Mouse (Mus musculus): ENCODE results near the gene Zfp764. TPM values are rescaled to one million over a fixed set of nuclear protein-coding genes. Genes with fewer than 3 reads are reported as not detected.
"Not testable (repeated sequence)": the region's sequence is repeated elsewhere in the genome, so short reads cannot be mapped to it uniquely, and the experiment has no call there.

Zfp764 gene
- polyA plus RNA-seq, 1 experiment, result 0.31 TPM

DNA sequence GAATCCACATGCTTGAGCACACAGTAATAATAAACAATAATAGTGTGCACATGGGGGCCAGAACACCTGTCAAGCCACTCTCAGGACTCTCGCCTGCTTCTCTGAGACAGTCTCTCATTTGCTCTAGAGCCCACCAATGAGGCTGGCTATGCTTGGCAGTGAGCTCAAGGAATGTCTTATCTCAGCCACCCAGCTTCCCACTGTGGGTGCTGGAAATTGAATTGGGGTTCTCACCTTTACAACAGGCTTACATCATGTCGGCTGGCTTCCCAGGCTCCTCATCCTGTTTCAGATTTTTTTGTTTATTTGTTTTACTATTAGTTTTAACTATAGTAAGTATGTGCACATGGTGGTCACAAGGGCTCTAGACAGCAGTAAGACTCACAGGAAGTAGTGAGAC, 35.4 kb downstream of the Zfp764 start:
- Histone ChIP-seq H3K4me1 (ENCODE audit: control insufficient read depth, insufficient read depth, low read length) (peaks cover 4% of the 10 kb centered on the region; the same call in 1 of the 2 replicates), H3K27ac (ENCODE audit: control insufficient read depth, insufficient read depth, low read depth, low read length) (no peak overlapping the region), H3K4me3 (ENCODE audit: control insufficient read depth, low read depth, low read length) (no peak overlapping the region), H3K27me3 (ENCODE audit: control insufficient read depth, insufficient read depth, low read length) (no peaks in the 10 kb centered on the region), H3K36me3 (ENCODE audit: control insufficient read depth, insufficient read depth, low read length) (no peaks in the 10 kb centered on the region)
- no peak for TF ChIP-seq POLR2A (IDR thresholded peaks at IDR 0.05; ENCODE audit: control insufficient read depth, low read depth, low read length)

DNA sequence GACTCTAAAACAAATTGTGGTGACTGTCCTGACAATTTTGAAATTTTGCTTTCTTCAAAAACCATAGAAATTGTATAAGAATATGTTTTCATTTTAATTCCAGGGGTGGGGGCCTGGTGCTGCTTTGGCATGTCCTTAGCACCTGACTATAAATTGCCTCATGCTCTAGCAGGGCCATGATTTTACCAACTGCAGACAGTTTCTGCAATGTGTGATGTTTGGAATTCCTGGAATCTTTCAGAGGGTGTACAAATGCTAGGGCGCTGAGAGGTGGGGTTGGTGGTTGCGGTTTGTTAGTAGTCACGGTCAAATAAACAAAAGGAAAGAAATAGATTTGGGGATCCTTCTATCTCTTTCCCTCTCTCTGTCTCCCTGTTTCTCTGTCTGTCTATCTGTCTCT, 40.4 kb downstream of the Zfp764 start:
- no peaks in the 10 kb centered on the region for H3K36me3 ChIP-seq (ENCODE audit: control insufficient read depth, insufficient read depth, low read length)
- TF ChIP-seq POLR2A (IDR thresholded peaks at IDR 0.05; ENCODE audit: control insufficient read depth, low read depth, low read length), result no peak
- TF ChIP-seq CTCF (IDR thresholded peaks at IDR 0.05; ENCODE audit: control insufficient read depth, insufficient read depth, insufficient replicate concordance, low read depth, low read length), result no peak
- no peak overlapping the region for H3K4me3 ChIP-seq (ENCODE audit: control insufficient read depth, low read depth, low read length)
- no peak overlapping the region for H3K27ac ChIP-seq (ENCODE audit: control insufficient read depth, insufficient read depth, low read depth, low read length)
- no peaks in the 10 kb centered on the region for H3K27me3 ChIP-seq (ENCODE audit: control insufficient read depth, insufficient read depth, low read length)
- H3K4me1 ChIP-seq (ENCODE audit: control insufficient read depth, insufficient read depth, low read length), result peaks cover 4% of the 10 kb centered on the region

DNA sequence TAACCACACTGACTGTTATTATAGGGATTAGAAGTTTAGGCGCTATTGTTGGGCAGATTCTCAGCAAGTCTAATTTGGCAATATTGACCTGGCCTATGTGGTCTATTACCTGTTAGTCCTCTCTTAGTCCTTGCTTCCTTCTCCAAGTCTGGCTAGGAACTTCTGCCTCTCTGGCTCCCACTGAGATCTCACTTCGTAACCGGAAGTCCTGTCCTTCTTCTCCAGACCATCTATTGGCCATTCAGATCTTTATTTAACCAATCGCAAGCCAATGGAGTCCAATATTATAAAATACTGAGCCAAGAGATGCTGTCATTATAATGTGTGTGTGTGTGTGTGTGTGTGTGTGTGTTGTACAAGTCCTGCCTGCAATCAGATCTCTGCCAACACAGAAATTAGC, 42.5 kb downstream of the Zfp764 start:
- no peak overlapping the region for H3K27ac ChIP-seq (ENCODE audit: control insufficient read depth, insufficient read depth, low read depth, low read length)
- H3K4me3 ChIP-seq (ENCODE audit: control insufficient read depth, low read depth, low read length), result no peak overlapping the region; the same call in 1 of the 2 replicates
- TF ChIP-seq CTCF (IDR thresholded peaks at IDR 0.05; ENCODE audit: control insufficient read depth, insufficient read depth, insufficient replicate concordance, low read depth, low read length), result no peak
- TF ChIP-seq POLR2A (IDR thresholded peaks at IDR 0.05; ENCODE audit: control insufficient read depth, low read depth, low read length), result no peak
- no peaks in the 10 kb centered on the region for H3K36me3 ChIP-seq (ENCODE audit: control insufficient read depth, insufficient read depth, low read length)
- H3K4me1 ChIP-seq (ENCODE audit: control insufficient read depth, insufficient read depth, low read length), result peaks cover 4% of the 10 kb centered on the region
- no peaks in the 10 kb centered on the region for H3K27me3 ChIP-seq (ENCODE audit: control insufficient read depth, insufficient read depth, low read length)

DNA sequence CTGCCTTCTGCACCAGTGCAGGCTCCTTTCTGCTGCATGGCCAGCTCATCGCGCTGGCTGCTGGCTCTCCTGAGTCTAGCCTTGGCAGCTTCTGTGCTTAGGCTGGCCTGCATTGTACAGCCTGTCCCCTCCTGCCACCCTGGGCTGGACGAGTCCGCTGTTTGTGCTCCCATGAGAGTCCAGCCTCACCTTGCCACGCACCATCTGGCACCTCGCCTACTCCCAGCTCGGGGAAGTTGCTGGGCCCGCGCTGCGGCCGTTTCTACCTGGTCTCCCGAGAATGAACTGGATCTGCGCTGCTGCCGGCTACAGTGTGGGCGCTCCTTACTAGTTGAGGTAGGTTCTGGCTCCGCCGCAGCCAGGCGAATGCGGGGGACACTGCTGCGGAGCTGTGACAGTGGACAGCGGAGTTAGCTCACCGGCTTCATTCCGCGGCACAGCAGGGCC, 43.1 kb downstream of the Zfp764 start:
- Histone ChIP-seq H3K36me3 (ENCODE audit: control insufficient read depth, insufficient read depth, low read length) (no peaks in the 10 kb centered on the region), H3K27me3 (ENCODE audit: control insufficient read depth, insufficient read depth, low read length) (no peaks in the 10 kb centered on the region), H3K27ac (ENCODE audit: control insufficient read depth, insufficient read depth, low read depth, low read length) (no peak overlapping the region), H3K4me1 (ENCODE audit: control insufficient read depth, insufficient read depth, low read length) (peaks cover 4% of the 10 kb centered on the region), H3K4me3 (ENCODE audit: control insufficient read depth, low read depth, low read length) (peak overlapping the region; percentile 67)
- no peak for TF ChIP-seq POLR2A (IDR thresholded peaks at IDR 0.05; ENCODE audit: control insufficient read depth, low read depth, low read length)
- no peak for TF ChIP-seq CTCF (IDR thresholded peaks at IDR 0.05; ENCODE audit: control insufficient read depth, insufficient read depth, insufficient replicate concordance, low read depth, low read length)

DNA sequence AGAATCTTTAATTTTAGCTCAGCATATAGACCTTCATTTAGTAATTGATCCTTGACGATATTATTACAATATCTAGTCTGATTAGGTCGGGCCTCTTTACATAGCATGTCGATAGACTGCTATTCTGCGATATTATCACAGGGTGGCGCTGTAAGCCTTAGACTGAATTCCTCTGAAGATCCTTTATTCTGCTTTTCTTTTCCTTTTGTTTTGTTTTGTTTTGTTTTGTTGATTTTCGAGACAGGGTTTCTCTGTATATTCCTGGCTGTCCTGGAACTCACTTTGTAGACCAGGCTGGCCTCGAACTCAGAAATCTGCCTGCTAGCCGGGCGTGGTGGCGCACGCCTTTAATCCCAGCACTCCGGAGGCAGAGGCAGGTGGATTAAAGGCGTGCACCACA, 44.2 kb downstream of the Zfp764 start:
- H3K4me3 ChIP-seq (ENCODE audit: control insufficient read depth, low read depth, low read length); H3K27ac ChIP-seq (ENCODE audit: control insufficient read depth, insufficient read depth, low read depth, low read length); H3K27me3 ChIP-seq (ENCODE audit: control insufficient read depth, insufficient read depth, low read length); H3K36me3 ChIP-seq (ENCODE audit: control insufficient read depth, insufficient read depth, low read length); H3K4me1 ChIP-seq (ENCODE audit: control insufficient read depth, insufficient read depth, low read length): not testable (repeated sequence)
- peak; percentile 19; the same call in 1 of the 2 replicates for TF ChIP-seq CTCF (IDR thresholded peaks at IDR 0.05; ENCODE audit: control insufficient read depth, insufficient read depth, insufficient replicate concordance, low read depth, low read length)

DNA sequence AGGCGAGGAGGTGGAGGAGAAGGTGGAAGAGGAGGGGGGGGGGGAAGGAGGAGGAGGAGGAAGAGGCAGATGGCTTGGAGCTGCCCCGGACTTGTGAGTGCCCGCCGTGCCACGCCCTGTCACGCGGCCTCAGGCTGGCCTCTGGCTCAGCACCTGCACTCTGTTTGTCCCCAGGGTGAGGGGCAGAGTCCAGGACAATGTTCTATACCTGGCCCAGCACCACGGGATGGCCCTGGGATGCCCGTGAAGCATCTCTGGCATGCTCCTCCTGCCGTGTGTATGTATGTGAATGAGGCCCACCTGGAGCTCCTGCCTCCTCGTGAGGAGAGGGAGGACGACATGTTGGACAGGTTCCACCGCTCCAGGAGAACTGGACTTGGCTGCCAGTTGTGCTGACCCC, 45.2 kb downstream of the Zfp764 start:
- no peak for TF ChIP-seq CTCF (IDR thresholded peaks at IDR 0.05; ENCODE audit: control insufficient read depth, insufficient read depth, insufficient replicate concordance, low read depth, low read length)
- TF ChIP-seq POLR2A (IDR thresholded peaks at IDR 0.05; ENCODE audit: control insufficient read depth, low read depth, low read length), result no peak
- Histone ChIP-seq H3K4me1 (ENCODE audit: control insufficient read depth, insufficient read depth, low read length) (peaks cover 4% of the 10 kb centered on the region), H3K27me3 (ENCODE audit: control insufficient read depth, insufficient read depth, low read length) (no peaks in the 10 kb centered on the region), H3K27ac (ENCODE audit: control insufficient read depth, insufficient read depth, low read depth, low read length) (no peak overlapping the region), H3K4me3 (ENCODE audit: control insufficient read depth, low read depth, low read length) (no peak overlapping the region), H3K36me3 (ENCODE audit: control insufficient read depth, insufficient read depth, low read length) (no peaks in the 10 kb centered on the region)

DNA sequence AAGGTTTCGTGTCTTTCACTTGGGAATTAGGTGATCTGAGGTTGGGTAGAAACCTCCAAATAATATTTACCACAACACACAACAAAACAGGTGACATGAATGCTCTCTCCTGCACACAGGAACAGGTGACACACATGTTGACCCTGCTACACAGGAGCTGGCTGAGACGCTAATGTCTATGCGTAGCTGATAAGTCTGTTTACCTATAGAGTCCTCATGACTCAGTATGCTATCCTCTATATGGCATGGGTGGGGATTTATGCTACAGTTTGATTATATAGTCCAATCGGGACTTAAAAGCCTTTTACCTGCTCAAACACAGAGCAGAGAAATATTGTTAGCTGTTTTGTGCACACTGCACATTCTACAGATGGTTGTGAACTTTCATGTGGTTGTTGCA, 46.4 kb downstream of the Zfp764 start:
- H3K27me3 ChIP-seq (ENCODE audit: control insufficient read depth, insufficient read depth, low read length), result no peaks in the 10 kb centered on the region
- no peaks in the 10 kb centered on the region for H3K36me3 ChIP-seq (ENCODE audit: control insufficient read depth, insufficient read depth, low read length)
- no peak overlapping the region for H3K4me3 ChIP-seq (ENCODE audit: control insufficient read depth, low read depth, low read length)

DNA sequence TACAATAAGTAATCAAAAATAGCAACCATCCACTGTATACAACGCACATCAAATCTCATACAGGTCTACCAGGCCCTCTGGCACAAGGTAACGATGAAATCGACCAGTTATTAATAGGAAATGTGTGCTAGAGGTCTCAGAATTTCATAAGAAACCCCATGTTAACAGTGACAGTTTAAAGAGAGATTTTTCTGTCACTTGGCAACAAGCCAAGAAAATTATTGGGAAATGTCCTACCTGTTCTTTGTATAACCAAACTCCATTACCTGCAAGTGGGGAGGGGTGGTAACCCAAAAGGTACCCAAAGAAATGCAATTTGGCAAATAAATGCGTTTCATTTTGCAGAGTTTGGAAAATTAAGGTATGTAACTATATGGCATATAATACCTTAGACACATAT, 48.1 kb downstream of the Zfp764 start:
- Histone ChIP-seq H3K4me1 (ENCODE audit: control insufficient read depth, insufficient read depth, low read length) (peaks cover 2% of the 10 kb centered on the region), H3K27ac (ENCODE audit: control insufficient read depth, insufficient read depth, low read depth, low read length) (no peak overlapping the region), H3K27me3 (ENCODE audit: control insufficient read depth, insufficient read depth, low read length) (no peaks in the 10 kb centered on the region), H3K36me3 (ENCODE audit: control insufficient read depth, insufficient read depth, low read length) (no peaks in the 10 kb centered on the region), H3K4me3 (ENCODE audit: control insufficient read depth, low read depth, low read length) (no peak overlapping the region)
- no peak for TF ChIP-seq POLR2A (IDR thresholded peaks at IDR 0.05; ENCODE audit: control insufficient read depth, low read depth, low read length)
- no peak for TF ChIP-seq CTCF (IDR thresholded peaks at IDR 0.05; ENCODE audit: control insufficient read depth, insufficient read depth, insufficient replicate concordance, low read depth, low read length)

More for the DNA sequence above, 46.4 kb downstream of the Zfp764 start:
- H3K4me1 ChIP-seq (ENCODE audit: control insufficient read depth, insufficient read depth, low read length), result peaks cover 4% of the 10 kb centered on the region
- TF ChIP-seq POLR2A (IDR thresholded peaks at IDR 0.05; ENCODE audit: control insufficient read depth, low read depth, low read length) (no peak), CTCF (IDR thresholded peaks at IDR 0.05; ENCODE audit: control insufficient read depth, insufficient read depth, insufficient replicate concordance, low read depth, low read length) (no peak)
- no peak overlapping the region for H3K27ac ChIP-seq (ENCODE audit: control insufficient read depth, insufficient read depth, low read depth, low read length)

Data from testis, adult 2 months (tissue).